Mouse (Mus musculus): ENCODE measurements around the gene Col6a3.

Gene Col6a3

GRCm38 (mm10) chr1:90723325-90723724 lies 120.4 kb downstream of the Col6a3 start:
- DNase-seq (ENCODE audit: low read depth, low spot score), result no peak

GRCm38 (mm10) chr1:90722021-90722420 lies 121.8 kb downstream of the Col6a3 start:
- DNase-seq (ENCODE audit: low read depth, low spot score), result no peak

GRCm38 (mm10) chr1:90720610-90721241 lies 123.0 kb downstream of the Col6a3 start:
- DNase-seq (ENCODE audit: low read depth, low spot score), result no peak

GRCm38 (mm10) chr1:90718826-90719550 lies 124.8 kb downstream of the Col6a3 start:
- no peak for DNase-seq (ENCODE audit: low read depth, low spot score)

- no peak for DNase-seq (ENCODE audit: low read depth, low spot score)
Measured at GRCm38 (mm10) chr1:90716258-90716657, 127.5 kb downstream of the Col6a3 start.
